Mouse (Mus musculus) megakaryocyte, adult 5-6 weeks (primary cell): ENCODE data around the gene Stim1. TPM values are rescaled to one million over a fixed set of nuclear protein-coding genes. Genes with fewer than 3 reads are reported as not detected.
"Not testable (repeated sequence)": the region's sequence is repeated elsewhere in the genome, so short reads cannot be mapped to it uniquely, and the experiment has no call there.

Source experiments
- ATAC-seq: 2 replicates; pipeline ENCODE4 v1.8.0; 2016; ENCODE audit warnings: mild to moderate bottlenecking, inconsistent platforms; ENCODE audit not compliant: poor library complexity, severe bottlenecking
- total RNA-seq, 2 experiments: library from RNA; stranded (forward) in 1 of 2; stranded (reverse) in 1 of 2; fragments of 153-499, 151-499 nt in 1 of 2; fragments of 221-1000, 200-1000 nt in 1 of 2; gene quantifications; 2 replicates each; pipeline versions ENCODE4 v1.2.3 to v1.2.4; 2015 to 2017

Gene Stim1
- total RNA-seq, 2 experiments from 2014 or later: 28.8 to 35.5 TPM

DNA sequence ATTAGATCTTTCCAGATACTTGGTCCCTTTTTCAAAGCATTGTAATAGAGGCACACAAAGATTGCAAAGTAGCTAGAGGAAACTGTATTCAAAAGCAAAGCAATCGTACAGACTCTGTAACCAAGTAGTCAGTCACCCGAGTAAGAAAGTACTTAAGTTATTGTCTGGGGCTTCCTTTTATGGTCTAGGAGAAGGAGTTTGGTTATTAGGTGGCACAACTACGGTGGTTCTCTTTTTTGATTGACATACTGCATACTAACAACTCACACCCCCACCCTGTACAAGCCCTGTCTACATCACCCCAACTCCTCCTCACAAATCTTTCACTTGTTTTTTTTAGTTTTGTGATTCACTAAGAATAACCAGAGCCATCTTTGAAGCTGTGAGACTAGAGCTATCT, 79.7 kb downstream of the Stim1 start:
- ATAC-seq: 0 out of 2 replicates have a peak, but pooled peaks have one; percentile 35

DNA sequence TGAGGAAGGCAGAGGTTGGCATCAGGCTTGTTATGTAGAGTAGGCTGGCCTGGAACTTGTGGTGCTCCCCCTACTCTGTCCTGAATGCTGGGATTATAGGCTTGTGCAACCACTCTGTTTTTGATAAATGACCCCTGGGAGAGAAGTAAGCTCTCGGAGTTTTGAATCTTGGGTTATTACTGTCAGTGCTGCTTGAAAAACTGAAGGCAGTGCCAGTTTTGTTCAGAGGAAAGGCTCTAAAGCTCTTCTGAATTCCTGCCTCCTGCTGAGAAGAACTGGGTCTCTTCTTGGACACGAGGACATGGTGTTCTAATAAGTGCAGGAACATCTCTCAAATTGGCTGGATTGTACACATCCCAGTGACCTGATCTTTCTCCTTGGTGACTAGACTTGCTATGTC, 81.1 kb downstream of the Stim1 start:
- ATAC-seq: no peak

DNA sequence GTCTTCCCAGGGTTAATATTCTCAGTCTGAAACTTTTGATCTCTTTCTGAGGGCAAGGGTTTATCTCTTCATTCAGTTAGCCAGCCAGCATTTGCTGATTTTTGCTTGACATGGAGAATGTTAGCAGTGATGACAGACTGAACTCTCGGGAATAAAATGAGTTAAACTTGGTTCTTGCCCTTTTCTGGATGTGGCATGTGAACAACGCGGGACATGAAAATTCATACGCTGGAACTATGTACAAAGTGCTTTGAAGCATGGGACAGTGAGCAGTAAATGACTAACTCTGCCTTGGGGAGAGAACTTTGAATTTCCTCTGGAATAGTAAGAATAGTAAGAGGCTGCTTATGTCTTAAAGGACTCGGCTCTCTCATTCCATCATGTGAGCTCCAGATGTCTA, 81.6 kb downstream of the Stim1 start:
- ATAC-seq: no peak

DNA sequence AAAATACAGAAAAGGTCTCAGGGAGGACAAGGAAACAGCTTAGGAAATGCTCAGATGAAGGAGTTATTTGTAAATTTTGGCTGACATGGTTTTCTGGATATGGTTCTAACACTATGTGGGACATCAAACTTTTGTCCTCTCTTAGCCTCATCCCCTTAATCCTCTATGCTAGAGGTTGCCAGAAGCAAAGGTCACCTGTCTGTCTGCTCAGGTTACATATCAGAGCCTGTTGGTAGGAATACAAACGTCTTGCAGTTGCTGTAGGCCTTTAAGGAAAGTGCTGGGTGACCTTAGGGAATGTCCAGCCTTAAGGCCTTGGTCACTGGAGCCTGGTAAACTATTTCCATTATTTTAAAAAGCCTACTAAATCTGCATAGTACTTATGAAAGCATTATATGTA, 85.8 kb downstream of the Stim1 start:
- no peak for ATAC-seq

DNA sequence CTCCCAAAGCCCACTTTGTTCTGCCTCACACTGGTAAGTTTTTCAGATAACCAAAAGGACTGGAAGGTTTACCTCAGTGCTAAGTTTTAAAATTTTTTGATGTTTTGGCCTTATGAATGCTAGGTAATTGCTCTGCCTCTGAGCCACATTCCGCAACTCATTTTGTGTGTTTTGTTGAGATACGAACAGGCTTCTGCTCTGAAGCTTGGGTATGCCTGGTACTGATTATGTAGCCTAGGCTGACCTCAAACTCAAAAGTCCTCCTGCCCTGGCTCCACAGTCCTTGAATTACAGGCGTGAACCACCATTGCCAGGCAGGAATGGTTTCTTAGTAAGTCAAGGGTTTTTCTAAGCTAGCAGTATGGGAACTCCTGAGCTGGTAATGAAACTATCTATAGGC, 90.5 kb downstream of the Stim1 start:
- ATAC-seq: no peak

DNA sequence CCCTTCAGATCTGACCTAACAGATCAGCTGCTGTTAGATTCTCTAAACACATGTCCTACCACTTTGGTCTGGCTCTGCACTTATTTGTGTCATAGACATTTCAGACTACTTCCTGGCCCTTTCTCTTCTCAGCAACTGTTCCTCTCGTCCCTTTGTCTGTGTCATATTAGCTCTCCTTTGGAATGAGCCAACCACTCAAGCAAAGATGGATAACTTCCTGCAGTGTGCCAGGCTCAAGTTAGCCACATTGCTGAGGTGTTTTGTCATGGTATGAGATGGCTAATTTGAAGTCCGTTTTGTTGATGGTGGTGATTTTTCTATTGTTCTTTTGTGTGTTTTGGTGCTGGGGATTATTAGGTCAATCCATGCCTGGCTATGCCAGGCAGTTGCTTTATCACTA, 93.7 kb downstream of the Stim1 start:
- no peak for ATAC-seq

DNA sequence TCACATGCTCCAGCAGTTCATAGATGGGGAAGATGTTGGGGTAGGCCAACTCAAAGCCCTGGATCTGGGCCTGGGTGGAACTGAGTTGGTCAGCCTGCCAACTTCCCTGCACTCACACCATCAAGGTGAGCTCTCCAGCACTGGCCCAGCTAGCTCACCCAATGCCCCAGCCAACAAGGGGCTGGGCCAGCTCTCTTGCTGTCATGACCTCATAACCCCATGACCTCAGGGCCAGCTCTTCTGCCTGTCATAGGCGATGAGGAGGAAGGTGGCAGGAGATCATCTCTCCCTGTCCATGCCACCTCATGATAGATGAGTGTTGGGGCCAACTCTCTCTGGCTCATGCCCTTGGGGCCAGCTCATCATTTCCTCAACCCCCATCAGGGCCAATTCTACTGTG, 96.2 kb downstream of the Stim1 start:
- no peak for ATAC-seq

DNA sequence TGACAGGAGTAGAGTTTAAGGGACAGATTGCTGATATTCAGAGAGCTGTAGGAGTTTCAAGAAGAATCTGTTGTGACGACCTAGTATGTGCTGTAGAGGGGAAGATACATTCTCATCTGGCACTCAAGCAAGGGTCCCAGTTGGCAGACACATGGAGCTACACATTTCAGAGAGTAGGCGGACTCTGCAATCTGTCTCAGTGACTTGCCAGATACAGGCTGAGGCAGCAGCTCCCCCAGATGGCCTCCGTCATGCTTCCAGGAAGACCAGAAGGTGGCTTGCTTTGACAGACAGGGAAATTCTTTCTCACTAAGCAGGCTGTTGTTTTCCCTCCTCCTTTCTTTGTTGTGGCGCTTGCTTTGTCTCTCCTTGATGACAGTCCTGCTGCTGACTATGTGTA, 102.1 kb downstream of the Stim1 start:
- ATAC-seq: no peak

DNA sequence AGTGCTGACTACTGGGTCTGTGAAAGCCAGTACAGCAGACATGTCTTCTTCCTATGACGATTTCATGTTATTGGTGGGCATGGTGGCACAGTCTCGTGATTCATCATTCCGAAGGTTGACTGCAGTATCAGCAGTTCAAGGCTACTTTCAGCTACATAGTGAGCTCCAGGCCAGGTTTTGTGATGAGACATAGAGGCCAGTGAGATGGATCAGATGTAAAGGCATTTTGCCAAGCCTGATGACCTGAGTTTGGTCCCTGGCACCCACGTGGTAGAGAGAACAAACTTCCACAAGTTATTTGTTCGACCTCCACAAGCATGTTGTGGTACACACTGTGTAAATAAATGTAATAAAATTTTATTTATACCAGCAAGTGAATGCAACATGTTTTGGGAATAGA, 102.9 kb downstream of the Stim1 start:
- ATAC-seq: no peak

DNA sequence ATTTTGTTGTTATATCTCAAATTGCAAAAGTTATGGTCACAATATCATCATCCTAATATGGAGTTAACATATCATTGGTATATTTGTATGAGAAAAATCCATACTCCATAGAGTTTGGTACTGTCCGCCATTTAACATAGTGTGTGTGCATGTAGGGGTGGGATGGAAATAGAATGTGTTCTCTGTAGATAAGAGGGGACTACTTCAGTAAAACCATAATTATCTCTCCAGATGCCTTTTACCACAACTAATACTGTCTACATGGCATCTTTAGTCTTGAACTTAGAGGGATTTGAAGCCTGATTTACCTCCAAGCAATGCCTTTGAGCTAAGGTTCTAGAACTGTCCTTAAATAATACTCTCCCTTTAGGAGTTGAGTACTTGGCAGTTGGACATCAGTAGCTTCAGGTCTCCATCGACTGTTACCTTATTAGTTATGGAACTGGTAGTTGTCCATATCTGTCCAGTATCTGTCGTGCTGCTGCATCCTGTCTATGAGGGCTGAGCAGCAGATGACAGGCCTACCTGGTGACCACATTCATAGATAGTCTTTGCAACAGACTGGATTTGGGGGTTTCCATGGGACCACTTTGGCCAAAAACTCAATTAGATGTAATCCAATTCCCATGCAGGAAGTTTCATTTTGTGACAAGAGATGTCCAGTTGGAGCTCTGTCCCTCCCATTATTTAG, 105.9 kb downstream of the Stim1 start:
- ATAC-seq: no peak

DNA sequence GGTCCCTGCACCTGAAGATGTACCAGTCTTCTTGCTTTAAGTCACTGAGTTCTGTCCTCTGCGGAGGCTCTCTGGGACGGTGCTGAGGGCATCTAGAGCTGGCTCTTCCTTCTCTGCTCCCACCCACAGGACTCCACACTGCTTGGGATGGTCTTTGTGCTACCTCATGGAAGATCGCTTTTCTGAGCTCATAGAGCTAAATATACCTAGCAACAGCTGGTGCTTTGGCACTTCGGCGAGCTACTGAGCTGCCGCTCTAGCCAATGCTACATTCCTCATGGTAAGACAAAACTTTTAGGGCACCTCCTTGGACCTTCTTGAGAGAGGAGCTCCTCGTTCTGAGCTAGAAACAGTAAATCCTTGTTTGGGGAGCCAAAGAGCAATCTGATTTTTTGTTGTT, 115.6 kb downstream of the Stim1 start:
- ATAC-seq: no peak

DNA sequence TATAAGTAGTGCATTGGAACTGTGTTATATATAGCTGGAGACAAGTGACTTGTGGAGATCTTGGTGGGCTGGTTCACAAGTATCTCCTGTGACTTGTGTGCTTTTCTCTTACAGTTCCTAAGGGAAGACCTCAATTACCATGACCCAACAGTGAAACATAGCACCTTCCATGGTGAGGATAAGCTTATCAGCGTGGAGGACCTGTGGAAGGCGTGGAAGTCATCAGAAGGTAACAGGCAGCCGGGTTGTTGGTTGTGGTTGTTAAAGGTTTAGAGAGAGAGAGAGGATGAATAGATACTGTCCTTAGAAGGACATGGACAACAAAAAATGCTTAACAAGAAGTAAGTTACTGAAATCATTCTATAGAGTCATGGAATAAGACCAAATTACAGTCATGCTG, 118.4 kb downstream of the Stim1 start:
- ATAC-seq: no peak

DNA sequence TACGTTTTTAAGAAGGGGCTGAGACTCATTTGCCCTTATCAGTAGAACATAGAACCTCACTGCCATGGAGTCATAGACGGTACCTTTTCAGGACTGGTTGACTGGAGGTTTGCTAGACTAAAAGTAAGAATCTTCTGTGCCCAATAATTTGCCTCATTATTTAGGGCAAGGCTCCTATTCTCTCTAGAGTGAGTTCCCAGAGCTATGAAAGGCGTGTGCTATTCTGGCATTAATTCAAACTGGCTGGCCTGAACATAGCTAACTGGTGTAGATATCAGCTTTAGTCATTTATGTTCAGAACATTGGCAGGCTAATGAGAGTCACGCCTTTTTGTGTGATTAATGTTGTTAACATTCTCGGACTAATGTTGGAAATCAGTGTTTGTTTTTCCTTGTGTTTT, 121.5 kb downstream of the Stim1 start:
- ATAC-seq: no peak

DNA sequence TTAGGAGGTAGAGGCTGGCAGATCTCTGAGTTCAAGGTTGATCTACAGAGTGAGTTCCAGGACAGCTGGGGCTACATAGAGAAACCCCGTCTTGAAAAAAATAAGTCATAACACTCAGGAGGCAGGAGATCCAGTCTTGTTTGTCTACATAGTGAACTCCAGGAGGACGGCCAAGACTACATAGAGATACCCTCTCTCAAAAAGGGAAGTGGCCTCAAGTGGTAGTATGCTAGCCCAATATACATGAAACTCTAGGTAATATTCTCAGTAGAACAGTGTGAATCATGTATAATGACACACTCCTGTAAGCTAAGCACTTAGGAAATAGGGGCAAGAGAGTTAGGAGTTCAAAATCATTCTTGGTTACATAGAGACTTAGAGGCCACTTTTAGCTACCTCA, 126.3 kb downstream of the Stim1 start:
- ATAC-seq: peak; percentile 52

DNA sequence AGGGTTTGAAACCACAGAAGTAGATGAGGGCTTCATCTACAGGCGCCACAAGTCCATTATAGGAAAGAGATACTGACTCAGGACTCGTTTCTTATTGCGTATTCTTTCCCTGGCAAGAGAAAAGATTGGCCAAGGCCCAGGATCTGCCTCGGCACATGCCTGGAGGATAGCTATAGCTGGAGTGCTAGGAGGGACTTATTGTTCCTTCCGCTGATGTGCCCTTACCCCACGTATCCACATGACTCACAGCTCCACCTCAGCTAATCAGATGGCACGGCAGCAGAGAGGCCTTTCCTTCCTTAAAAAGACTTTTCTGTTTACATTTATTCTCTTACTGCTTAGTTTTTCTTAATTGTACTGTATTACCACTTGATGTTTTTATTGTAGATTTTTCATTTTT, 128.3 kb downstream of the Stim1 start:
- ATAC-seq: no peak

DNA sequence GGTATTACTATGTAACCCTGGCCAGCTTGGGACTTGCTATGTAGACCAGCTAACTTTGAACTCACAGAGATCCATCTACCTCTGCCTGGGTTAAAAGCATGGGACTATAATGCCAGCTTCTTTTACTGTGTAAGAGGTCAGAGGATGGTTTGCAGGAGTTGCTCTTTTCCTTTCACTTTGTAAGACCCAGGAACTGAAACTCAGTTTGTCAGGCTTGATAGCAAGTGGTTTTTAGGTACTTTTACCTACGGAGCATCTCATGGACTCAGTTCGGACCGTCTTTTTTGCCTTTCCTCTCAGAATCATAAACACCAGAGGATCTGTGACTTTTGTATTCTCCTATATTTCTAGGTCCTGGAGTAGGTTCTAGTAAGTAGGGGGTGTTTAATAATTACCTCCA, 128.7 kb downstream of the Stim1 start:
- ATAC-seq: no peak

DNA sequence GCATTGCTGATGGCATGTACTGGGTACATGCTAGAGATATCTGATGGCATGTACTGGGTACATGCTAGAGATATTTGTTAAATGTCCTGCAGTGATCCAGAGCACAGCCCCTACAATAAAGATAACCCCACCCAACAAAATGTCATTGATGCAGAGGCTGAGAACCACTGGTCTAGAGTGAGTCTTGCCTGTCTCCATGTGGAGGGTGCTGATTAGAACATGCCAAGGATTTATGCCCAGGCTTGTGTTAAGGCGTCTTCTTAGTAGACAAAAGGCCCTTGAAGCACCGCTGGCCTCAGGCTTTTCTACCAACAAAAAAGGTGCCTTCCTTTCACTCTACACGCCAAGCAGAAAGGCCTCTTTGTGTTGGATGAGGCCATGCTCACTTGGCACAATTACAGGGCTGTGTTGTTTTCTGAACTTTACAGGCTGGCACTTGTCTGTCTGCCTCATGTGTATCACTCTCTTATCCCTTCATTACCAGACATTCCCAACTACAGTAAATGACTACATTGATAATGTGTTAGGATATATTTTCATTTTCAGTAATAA, 131.7 kb downstream of the Stim1 start:
- peak; percentile 43; the same call in 1 of the 2 replicates for ATAC-seq

DNA sequence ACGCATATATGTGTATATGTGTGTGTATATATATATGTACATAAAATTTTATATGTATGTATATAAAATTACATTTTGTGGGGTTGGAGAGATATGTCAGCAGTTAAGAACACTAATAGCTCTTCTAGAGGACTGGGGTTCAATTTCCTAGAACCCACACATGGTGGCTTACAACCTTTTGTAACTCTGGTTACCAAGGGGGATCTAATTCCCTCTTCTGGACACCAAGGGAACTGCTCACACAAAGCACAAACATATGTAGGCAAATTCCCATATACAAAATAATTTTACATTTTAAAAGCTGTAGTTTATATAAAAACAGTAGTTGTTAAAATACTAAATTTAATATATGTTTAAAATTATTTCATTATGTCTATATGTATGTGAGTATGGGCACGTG, 136.5 kb downstream of the Stim1 start:
- no peak for ATAC-seq

DNA sequence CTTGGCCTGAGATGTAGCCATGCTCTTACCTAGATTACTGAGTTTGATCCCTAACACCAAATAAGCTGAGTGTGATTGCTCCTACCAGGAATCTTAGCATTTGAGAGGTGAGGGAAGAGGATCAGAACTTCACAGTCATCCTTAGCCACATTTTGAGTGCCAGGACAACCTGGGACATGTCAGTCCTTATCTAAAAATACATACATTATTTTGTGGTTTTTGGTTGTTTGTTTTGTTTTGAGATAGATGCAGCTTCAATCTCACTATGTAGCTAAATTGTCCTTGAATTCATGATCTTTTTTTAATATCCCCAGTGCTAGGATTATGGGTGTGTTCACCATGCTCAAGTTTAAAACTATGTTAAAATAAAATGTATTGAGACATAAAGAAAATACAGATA, 139.8 kb downstream of the Stim1 start:
- no peak for ATAC-seq

DNA sequence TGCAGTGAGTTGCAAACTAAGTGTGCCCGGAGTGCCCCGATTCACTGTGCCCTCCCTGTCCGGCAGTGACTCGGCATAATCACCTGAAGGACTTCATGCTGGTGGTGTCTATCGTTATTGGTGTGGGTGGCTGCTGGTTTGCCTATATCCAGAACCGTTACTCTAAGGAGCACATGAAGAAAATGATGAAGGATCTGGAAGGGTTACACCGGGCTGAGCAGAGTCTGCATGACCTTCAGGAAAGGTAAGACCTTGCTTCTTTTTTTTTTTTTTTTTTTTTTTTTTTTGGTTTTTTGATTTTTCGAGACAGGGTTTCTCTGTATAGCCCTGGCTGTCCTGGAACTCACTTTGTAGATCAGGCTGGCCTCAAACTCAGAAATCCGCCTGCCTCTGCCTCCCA, 147.7 kb downstream of the Stim1 start:
- not testable (repeated sequence) for ATAC-seq

DNA sequence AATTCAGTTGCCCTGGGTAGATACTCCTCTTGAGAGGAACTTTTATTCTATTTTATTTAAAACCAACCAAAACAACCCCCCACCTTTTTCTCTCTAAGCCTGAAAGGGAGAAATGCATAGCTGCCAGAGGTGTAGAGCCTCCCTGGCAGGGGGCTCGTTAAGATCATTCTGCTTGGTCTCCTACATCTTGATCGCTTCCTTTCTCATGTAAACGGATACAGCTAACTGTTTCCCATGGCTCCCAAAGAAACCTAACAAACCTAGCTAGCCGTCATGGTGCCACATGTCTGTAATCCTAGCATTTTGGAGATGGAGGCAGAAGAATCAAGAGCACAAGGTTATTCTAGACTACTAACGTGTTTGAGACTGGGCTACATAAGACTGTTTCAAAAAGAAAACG, 148.2 kb downstream of the Stim1 start:
- ATAC-seq: no peak

DNA sequence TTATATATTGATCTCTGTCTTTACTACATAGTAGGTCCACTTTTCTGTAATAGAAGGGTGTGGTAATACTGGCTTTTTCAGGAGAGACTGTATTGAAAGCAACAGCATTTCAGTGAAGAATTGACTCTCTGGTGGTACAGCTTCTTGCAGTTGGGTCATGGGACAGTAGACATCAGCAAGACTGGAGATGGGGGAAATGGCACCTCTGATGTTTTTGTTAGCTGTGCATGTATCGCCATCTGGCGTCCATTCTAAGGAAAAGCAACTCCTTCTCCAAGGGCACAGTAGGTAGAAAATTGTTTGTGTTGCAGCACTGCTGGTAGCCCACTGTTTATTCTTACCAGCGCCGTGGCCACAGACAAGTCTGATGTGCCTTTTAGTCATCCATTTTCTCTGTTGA, 149.8 kb downstream of the Stim1 start:
- peak; percentile 98 for ATAC-seq

DNA sequence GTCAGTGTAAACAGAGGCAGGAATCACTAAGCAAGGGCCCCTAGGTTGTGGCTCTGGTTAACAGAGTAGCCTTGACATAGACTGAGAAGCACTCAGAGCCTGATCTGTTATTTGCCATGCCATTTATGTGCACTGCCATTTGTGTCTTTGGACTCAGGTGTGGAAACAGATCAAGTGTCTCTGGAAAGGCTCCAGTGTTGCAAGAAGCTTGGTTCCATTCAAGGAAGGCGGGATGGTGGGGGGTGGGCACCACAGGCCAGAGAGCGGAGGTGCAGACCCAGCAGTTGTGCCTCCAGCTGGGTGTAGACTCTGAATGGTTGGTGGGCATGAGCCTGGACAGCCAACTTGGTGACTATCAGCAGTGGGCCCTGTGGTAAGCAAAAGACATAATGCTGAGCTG, 154.4 kb downstream of the Stim1 start:
- ATAC-seq: no peak
